ENCODE assay signal across 7 mouse cellular contexts in genomic region chr1:8123021-8123420, GRCm38 (mm10).
DNase-seq lines count a peak whose midpoint lies in the region; ATAC-seq and TF ChIP-seq lines count a peak whose summit lies in the region.
"Not testable (repeated sequence)": the region's sequence is repeated elsewhere in the genome, so short reads cannot be mapped to it uniquely, and the experiment has no call there.

No protein-coding gene starts in this region.

- not testable (repeated sequence) for H3K4me1 ChIP-seq in MEL (ENCODE audit: control insufficient read depth in 1 of 2, insufficient read depth in 2 of 2, low read length in 2 of 2); embryonic facial prominence, embryonic 14.5 days (ENCODE audit: control insufficient read depth, insufficient read depth, low read length); hindbrain, embryonic 10.5 days (replicated peaks); lung, embryonic 14.5 days (ENCODE audit: insufficient read depth)

- not testable (repeated sequence) for H3K9me3 ChIP-seq in MEL (replicated peaks; ENCODE audit: insufficient read depth, low read length); embryonic facial prominence, embryonic 14.5 days (ENCODE audit: control insufficient read depth, low read length); lung, embryonic 14.5 days (ENCODE audit: low read depth, low read length)
- peaks cover 18% of the 10 kb centered on the region for H3K9me3 ChIP-seq in hindbrain, embryonic 10.5 days

- TF ChIP-seq CTCF in MEL (IDR thresholded peaks at IDR 0.05 in 2 of 3, conservative IDR thresholded peaks at IDR 0.05 in 1 of 3; ENCODE audit: control insufficient read depth in 1 of 3, insufficient read depth in 1 of 3, low read depth in 2 of 3, low read length in 3 of 3, poor library complexity in 1 of 3, severe bottlenecking in 1 of 3); lung, embryonic 14.5 days (IDR thresholded peaks at IDR 0.05; ENCODE audit: low read depth): not testable (repeated sequence)

- not testable (repeated sequence) for H3K4me3 ChIP-seq in MEL (ENCODE audit: control insufficient read depth in 1 of 2, insufficient read depth in 1 of 2, low read depth in 2 of 2, low read length in 2 of 2); embryonic facial prominence, embryonic 14.5 days (ENCODE audit: low read depth, low read length); hindbrain, embryonic 10.5 days; lung, embryonic 14.5 days (ENCODE audit: low read depth, low read length)

- peak; percentile 93 for DNase-seq in MEL (ENCODE audit: low read depth, low spot score)
- peak; percentile 10 for DNase-seq in c-Kit-positive CD71-negative TER-119-negative erythroid progenitor cells, embryonic 14.5 days (ENCODE audit: low read depth)
- peak; percentile 91 for DNase-seq in embryonic facial prominence, embryonic 14.5 days (ENCODE audit: low spot score)
- DNase-seq in hindbrain, embryonic 10.5 days (ENCODE audit: low spot score) = peak; percentile 59
- DNase-seq in kidney, postnatal 10 days = peak; percentile 72
- peak; percentile 93 for DNase-seq in lung, embryonic 14.5 days
- DNase-seq in ovary, postnatal 14 days (ENCODE audit: low spot score) = peak; percentile 42

- not testable (repeated sequence) for TF ChIP-seq RAD21 in MEL (IDR thresholded peaks at IDR 0.05; ENCODE audit: low read depth, low read length)

- WGBS in embryonic facial prominence, embryonic 14.5 days = 42% methylated on average over 8 of the region's 8 CpGs
- WGBS in hindbrain, embryonic 10.5 days = 52% methylated on average over 8 of the region's 8 CpGs
- WGBS in lung, embryonic 14.5 days = 40% methylated on average over 8 of the region's 8 CpGs

- not testable (repeated sequence) for TF ChIP-seq EP300 in MEL (IDR thresholded peaks at IDR 0.05; ENCODE audit: low read depth in 1 of 2, low read length in 2 of 2)

- TF ChIP-seq POLR2A in MEL (IDR thresholded peaks at IDR 0.05; ENCODE audit: control insufficient read depth in 1 of 2, insufficient read depth in 1 of 2, low read depth in 1 of 2, low read length in 2 of 2, poor library complexity in 1 of 2) = not testable (repeated sequence)

- not testable (repeated sequence) for H3K27ac ChIP-seq in MEL (ENCODE audit: control insufficient read depth, low read depth, low read length); embryonic facial prominence, embryonic 14.5 days (replicated peaks; ENCODE audit: low read depth, low read length); hindbrain, embryonic 10.5 days; lung, embryonic 14.5 days (ENCODE audit: low read depth)

- not testable (repeated sequence) for H3K9ac ChIP-seq in MEL (ENCODE audit: control insufficient read depth, low read depth, low read length, poor library complexity, severe bottlenecking); embryonic facial prominence, embryonic 14.5 days (ENCODE audit: low read depth, low read length); lung, embryonic 14.5 days

- not testable (repeated sequence) for ATAC-seq in embryonic facial prominence, embryonic 14.5 days (ENCODE audit: low read depth); lung, embryonic 14.5 days (ENCODE audit: insufficient read depth)

- H3K36me3 ChIP-seq in MEL (ENCODE audit: control insufficient read depth in 1 of 2, insufficient read depth in 2 of 2, low read length in 2 of 2); embryonic facial prominence, embryonic 14.5 days (ENCODE audit: control insufficient read depth, insufficient read depth, low read length); hindbrain, embryonic 10.5 days; lung, embryonic 14.5 days (ENCODE audit: insufficient read depth): not testable (repeated sequence)

- H3K4me2 ChIP-seq in embryonic facial prominence, embryonic 14.5 days (ENCODE audit: low read depth, low read length); lung, embryonic 14.5 days: not testable (repeated sequence)

- not testable (repeated sequence) for H3K27me3 ChIP-seq in MEL (ENCODE audit: control insufficient read depth in 1 of 2, insufficient read depth in 2 of 2, low read length in 2 of 2); embryonic facial prominence, embryonic 14.5 days (replicated peaks; ENCODE audit: control insufficient read depth, insufficient read depth, low read length); hindbrain, embryonic 10.5 days (ENCODE audit: insufficient read depth, poor library complexity, severe bottlenecking); lung, embryonic 14.5 days (ENCODE audit: insufficient read depth, low read length)

- H3K79me2 ChIP-seq in MEL (ENCODE audit: control insufficient read depth, insufficient read depth, low read length, poor library complexity) = not testable (repeated sequence)

TF ChIP-seq in MEL, 35 proteins besides CTCF, POLR2A, EP300 and RAD21:
- TF ChIP-seq MXI1 (IDR thresholded peaks at IDR 0.05; ENCODE audit: low read depth, low read length) = peak; percentile 77
- TF ChIP-seq TBP (IDR thresholded peaks at IDR 0.05; ENCODE audit: low read depth, low read length) = peak; percentile 56
- peak; percentile 94 for TF ChIP-seq SIN3A (IDR thresholded peaks at IDR 0.05; ENCODE audit: low read length)

Comparison
In these comparisons a context has a peak if more than half of its experiments do, and no peak if none do; other contexts are left out.
1. DNase-seq: peak in every context shown above with its lines; median percentile 93 in MEL; 93 in lung, embryonic 14.5 days; 91 in embryonic facial prominence, embryonic 14.5 days; 72 in kidney, postnatal 10 days; 59 in hindbrain, embryonic 10.5 days; 42 in ovary, postnatal 14 days; 10 in c-Kit-positive CD71-negative TER-119-negative erythroid progenitor cells, embryonic 14.5 days.